ENCODE assay signal across 14 mouse cellular contexts in genomic region chr11:63730880-63731279, GRCm38 (mm10).
DNase-seq lines count a peak whose midpoint lies in the region; ATAC-seq and TF ChIP-seq lines count a peak whose summit lies in the region.
"Had no signal": no experiment of that assay in that cellular context is flagged by ENCODE, and none has a peak within 500 bp of the region (broad histone marks: within the 10 kb centered on the region; RNA-seq: fewer than 3 reads in every experiment).

No protein-coding gene starts in this region.

- H3K27me3 ChIP-seq in heart, embryonic 10.5 days (ENCODE audit: insufficient read depth, poor library complexity, severe bottlenecking) = no peaks in the 10 kb centered on the region
- no peaks in the 10 kb centered on the region for H3K27me3 ChIP-seq in embryonic facial prominence, embryonic 11.5 days (ENCODE audit: control insufficient read depth, insufficient read depth, low read length)
- H3K27me3 ChIP-seq in stomach, postnatal 0 days (ENCODE audit: control insufficient read depth, insufficient read depth, low read length) = no peaks in the 10 kb centered on the region
- H3K27me3 ChIP-seq: embryonic facial prominence, embryonic 12.5 days had no signal

- peak; percentile 7 to 9 for DNase-seq in heart, adult 18-20 months
- DNase-seq in heart, embryonic 10.5 days (ENCODE audit: low spot score) = no peak
- peak; percentile 11 for DNase-seq in MN1 (ENCODE audit: low spot score)
- DNase-seq in embryonic facial prominence, embryonic 11.5 days (ENCODE audit: low spot score) = peak; percentile 36
- peak; percentile 41 for DNase-seq in lung, postnatal 14 days
- DNase-seq in left cerebral cortex, adult 11 months (ENCODE audit: low spot score) = no peak
- no peak for DNase-seq in stomach, postnatal 0 days (ENCODE audit: low spot score)
- DNase-seq: cerebellum, adult 11-12 months; layer of hippocampus, adult 9-11 months had no signal

- TF ChIP-seq EP300 in stomach, postnatal 0 days (optimal IDR thresholded peaks at IDR 0.05) = no peak

- ATAC-seq in embryonic facial prominence, embryonic 11.5 days (replicated peaks; ENCODE audit: insufficient number of reproducible peaks, low FRiP score, low TSS enrichment, low read depth) = no peak
- ATAC-seq in stomach, postnatal 0 days (ENCODE audit: low FRiP score, low TSS enrichment) = no peak
- ATAC-seq: CD4-positive, CD25-positive, alpha-beta regulatory T cell, adult 4 months; forebrain, embryonic 16.5 days had no signal

- 70% methylated on average over 9 of the region's 9 CpGs for WGBS in heart, embryonic 10.5 days
- WGBS in embryonic facial prominence, embryonic 11.5 days = 44% methylated on average over 9 of the region's 9 CpGs
- WGBS in stomach, postnatal 0 days = 56% methylated on average over 9 of the region's 9 CpGs

- H3K27ac ChIP-seq in heart, embryonic 10.5 days = no peak overlapping the region
- no peak overlapping the region for H3K27ac ChIP-seq in embryonic facial prominence, embryonic 11.5 days (replicated peaks; ENCODE audit: low read depth, low read length)
- no peak overlapping the region for H3K27ac ChIP-seq in stomach, postnatal 0 days (replicated peaks)
- H3K27ac ChIP-seq: embryonic facial prominence, embryonic 12.5 days; hindbrain, embryonic 10.5 days; liver, embryonic 14.5 days had no signal

- no peak overlapping the region for H3K9ac ChIP-seq in embryonic facial prominence, embryonic 11.5 days (replicated peaks; ENCODE audit: low read length)
- H3K9ac ChIP-seq in stomach, postnatal 0 days (ENCODE audit: low read length) = no peak overlapping the region
- H3K9ac ChIP-seq: embryonic facial prominence, embryonic 12.5 days; liver, embryonic 14.5 days had no signal

- H3K4me1 ChIP-seq in heart, embryonic 10.5 days = no peaks in the 10 kb centered on the region
- H3K4me1 ChIP-seq in embryonic facial prominence, embryonic 11.5 days (ENCODE audit: control insufficient read depth, insufficient read depth, low read length) = no peaks in the 10 kb centered on the region
- no peaks in the 10 kb centered on the region for H3K4me1 ChIP-seq in stomach, postnatal 0 days (replicated peaks; ENCODE audit: control insufficient read depth, insufficient read depth)

- TF ChIP-seq CTCF in stomach, postnatal 0 days (IDR thresholded peaks at IDR 0.05; ENCODE audit: low read depth) = no peak

- H3K36me3 ChIP-seq in heart, embryonic 10.5 days = no peaks in the 10 kb centered on the region
- H3K36me3 ChIP-seq in embryonic facial prominence, embryonic 11.5 days (replicated peaks; ENCODE audit: control insufficient read depth, insufficient read depth, low read depth, low read length) = no peaks in the 10 kb centered on the region
- H3K36me3 ChIP-seq in stomach, postnatal 0 days (ENCODE audit: control insufficient read depth, insufficient read depth, low read length) = no peaks in the 10 kb centered on the region
- H3K36me3 ChIP-seq: embryonic facial prominence, embryonic 12.5 days; hindbrain, embryonic 10.5 days had no signal

- H3K9me3 ChIP-seq in heart, embryonic 10.5 days = no peaks in the 10 kb centered on the region
- no peaks in the 10 kb centered on the region for H3K9me3 ChIP-seq in embryonic facial prominence, embryonic 11.5 days (replicated peaks; ENCODE audit: control insufficient read depth, low read length)
- no peaks in the 10 kb centered on the region for H3K9me3 ChIP-seq in stomach, postnatal 0 days (ENCODE audit: control insufficient read depth, low read length)
- H3K9me3 ChIP-seq: embryonic facial prominence, embryonic 12.5 days; hindbrain, embryonic 10.5 days had no signal

- H3K4me3 ChIP-seq in heart, embryonic 10.5 days = no peak overlapping the region
- H3K4me3 ChIP-seq in embryonic facial prominence, embryonic 11.5 days (ENCODE audit: low read depth, low read length) = no peak overlapping the region
- no peak overlapping the region for H3K4me3 ChIP-seq in stomach, postnatal 0 days (ENCODE audit: low read depth, low read length)
- H3K4me3 ChIP-seq: embryonic facial prominence, embryonic 12.5 days; hindbrain, embryonic 10.5 days had no signal

- H3K4me2 ChIP-seq in embryonic facial prominence, embryonic 11.5 days (ENCODE audit: low read depth, low read length) = no peak overlapping the region
- H3K4me2 ChIP-seq in stomach, postnatal 0 days (replicated peaks; ENCODE audit: low read depth) = no peak overlapping the region
- H3K4me2 ChIP-seq: embryonic facial prominence, embryonic 12.5 days had no signal

Comparison
In these comparisons a context has a peak if more than half of its experiments do, and no peak if none do; other contexts are left out.
1. DNase-seq: peak in heart, adult 18-20 months (2 of 2), MN1 (single experiment), embryonic facial prominence, embryonic 11.5 days (single experiment) and lung, postnatal 14 days (single experiment); none in heart, embryonic 10.5 days (single experiment), left cerebral cortex, adult 11 months (single experiment) and stomach, postnatal 0 days (single experiment).